Mouse (Mus musculus) spleen, postnatal 36 days (tissue): ENCODE results near the gene Lsmem1.
"Not testable (repeated sequence)": the region's sequence is repeated elsewhere in the genome, so short reads cannot be mapped to it uniquely, and the experiment has no call there.

Experiments
- DNase-seq, 2 experiments: peaks; one replicate each; pipeline ENCODE4 v3.0.0; 2022; ENCODE audit warnings: low spot score in 2 of 2, mixed read lengths in 1 of 2

Gene Lsmem1

DNA sequence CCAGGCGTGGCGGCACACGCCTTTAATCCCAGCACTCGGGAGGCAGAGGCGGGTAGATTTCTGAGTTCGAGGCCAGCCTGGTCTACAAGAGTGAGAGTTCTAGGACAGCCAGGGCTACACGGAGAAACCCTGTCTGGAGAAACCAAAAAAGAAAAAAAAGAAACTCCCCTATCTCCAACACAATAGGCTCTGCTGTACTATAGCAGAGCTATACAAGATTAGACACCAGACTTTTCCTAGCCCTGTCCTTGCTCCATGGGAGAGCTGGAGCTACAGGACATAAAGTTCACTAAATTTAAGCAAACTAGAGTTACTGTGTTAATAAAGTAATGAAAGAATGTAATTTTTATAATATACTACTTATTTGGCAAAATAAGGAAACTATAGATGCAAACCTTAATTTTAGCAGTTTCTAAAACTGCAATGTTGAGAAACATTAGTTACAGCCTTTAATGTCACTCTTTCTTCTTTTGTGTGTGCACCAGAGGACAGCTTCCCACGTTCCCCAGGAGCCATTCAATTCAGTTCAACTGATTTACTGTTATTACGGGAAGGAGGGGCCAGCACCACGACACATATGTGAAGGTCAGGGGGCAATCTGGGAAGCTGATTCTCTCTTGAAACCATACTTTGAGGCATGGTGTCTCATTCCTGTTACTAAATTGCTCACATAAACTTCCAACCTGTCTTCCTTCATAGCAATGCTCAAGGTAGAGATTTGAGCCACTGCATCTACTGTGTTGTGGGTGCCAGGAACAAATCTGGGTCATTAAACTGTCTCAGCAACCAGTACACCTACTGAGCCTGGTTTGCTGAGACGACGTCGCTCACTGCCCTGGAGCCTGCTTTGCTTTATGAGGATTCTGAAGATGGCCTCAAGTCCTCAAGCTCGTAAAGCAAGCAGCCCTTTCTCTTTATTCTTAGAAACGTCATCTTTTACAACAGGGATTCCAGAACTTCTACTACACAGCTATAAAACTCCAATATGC, 15.9 kb upstream of the Lsmem1 start:
- no peak for DNase-seq

DNA sequence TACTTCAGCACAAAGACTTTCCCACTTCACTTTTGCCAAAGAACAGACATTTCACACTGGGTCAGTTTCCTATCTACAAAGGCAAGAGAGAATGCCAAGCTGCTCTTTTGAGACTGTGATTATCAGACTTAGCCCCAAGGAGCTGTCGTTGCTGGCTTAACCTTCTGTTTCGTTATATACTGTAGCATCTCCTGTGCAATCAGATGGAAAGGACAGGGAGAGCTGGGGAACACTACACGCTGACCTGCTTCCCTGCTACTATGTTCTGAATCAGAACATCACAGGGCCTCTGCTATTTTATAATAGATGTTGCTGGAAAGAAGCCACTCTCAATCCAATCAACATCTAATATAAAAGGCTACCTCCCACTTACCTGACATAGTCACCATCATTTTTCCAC, 9.8 kb upstream of the Lsmem1 start:
- DNase-seq: no peak

DNA sequence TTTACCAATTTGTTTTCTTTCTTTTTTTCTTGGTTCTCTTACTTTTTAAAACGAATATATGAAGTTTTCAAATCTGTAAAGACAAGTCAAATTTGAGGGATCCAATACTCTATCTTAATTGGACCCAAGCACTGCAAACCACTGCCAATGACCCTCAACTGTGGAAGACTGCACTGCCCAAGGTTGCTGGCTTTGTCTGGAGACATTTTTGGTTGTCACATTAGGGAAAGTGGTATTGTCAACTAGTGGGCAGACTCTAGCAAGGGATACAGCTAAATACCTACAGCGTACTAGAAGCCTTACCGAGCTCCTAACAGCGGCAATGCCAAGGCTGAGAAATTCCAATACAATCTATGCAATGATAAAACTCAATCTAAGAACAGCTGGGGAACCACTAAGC, 8.6 kb upstream of the Lsmem1 start:
- DNase-seq: no peak

DNA sequence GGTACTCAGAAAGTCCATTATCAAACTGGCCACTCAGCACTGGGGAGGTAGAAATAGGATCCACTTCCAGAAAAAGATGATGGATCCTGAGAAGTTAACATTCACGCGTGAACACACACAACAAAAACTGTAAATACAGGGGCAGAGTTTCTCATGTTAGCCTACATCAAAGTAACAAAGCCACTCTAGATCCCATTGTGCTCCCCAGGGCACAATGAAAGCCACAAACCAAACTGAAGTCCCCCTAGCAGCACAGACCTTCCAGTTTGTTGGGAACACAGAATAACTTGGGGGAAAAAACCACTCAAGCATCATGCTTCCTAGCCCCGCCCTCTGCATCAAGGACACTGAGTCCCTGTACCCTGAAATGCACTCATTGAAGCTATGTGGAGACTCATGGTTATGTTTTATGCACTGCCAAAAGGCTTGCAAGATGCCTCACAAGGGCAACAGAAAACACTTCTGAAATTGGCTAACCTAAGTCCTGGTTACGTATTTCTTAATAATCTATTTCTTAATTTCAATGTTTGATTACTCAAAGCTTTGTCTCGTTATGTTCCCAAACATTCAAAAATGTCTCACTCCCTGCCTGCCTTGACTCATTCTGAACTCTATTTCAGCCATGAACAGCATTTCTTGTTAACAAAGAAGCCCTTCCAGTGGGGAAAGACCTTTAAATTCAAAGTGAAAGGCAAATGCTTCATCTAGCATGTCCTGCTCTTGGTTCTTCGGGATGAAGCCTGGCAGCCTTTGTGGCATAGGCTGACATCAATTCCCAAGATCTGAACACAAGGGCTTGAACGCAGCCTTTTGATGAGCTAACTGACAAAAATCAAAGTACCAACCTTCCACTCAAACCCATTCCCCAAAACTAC, 3.1 kb upstream of the Lsmem1 start:
- no peak for DNase-seq

DNA sequence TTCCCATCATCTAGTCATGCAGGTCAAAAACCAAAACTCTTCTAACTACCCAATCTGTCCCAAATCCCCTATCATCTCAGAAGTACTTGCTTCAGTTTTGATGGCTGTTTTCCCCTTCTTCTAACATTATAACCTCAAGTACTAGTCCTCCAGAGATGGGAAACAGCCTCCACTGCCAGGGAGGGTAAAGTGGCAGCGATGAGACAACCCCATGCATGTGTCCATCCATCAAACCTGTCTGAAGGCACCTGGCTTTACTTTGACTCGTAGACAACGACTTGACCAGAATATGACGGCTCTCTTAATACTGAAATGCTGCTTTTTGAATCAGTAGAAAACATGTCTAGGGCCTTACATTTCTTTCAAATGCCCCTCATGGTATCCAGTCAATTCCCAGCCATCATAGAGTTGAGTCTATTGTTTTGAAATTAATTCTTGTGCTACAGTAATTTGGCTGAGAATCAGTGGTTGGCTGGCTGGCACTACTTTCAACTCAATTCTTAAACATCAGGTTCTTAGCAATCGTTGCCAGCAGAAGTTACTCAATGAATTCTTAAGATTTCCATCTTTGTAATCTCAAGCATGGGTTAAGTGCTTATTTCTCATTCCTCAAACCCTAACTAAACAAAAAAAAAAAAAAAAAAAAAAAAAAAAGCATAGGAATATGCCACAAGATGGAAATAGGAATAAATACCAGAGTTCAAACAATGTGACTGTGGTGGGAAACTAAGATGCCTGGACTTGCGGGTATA, 1.4 kb upstream of the Lsmem1 start:
- no peak for DNase-seq

DNA sequence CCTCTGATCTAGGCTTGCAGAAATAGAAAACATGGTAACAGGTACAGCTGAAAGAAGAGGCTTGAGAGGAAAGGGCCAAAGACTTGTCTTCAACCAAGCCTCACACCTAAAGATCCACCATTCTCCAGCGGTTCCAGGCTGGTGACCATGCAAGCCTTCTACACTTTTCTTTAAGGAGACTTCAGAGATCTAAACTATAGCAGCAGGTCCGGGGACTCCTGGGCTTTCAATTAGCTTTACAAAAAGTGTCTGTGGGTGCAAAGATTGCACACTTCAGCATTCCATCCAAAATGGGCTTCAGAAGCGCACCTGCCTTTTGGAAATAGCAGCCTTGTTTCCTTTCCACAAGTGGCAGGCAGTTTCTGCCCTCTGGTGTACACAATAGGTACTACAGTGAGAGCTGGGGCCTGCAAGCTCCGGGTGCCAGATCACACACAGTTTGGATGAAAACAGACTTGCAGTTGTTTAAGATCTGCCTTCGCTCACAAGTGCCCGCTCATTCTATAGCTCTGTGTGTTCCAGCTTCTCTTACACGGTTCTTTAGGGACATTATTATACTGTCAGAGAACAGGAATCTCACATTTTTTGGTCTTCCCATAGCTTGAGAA, 609 bp upstream of the Lsmem1 start:
- peak; percentile 50 for DNase-seq

DNA sequence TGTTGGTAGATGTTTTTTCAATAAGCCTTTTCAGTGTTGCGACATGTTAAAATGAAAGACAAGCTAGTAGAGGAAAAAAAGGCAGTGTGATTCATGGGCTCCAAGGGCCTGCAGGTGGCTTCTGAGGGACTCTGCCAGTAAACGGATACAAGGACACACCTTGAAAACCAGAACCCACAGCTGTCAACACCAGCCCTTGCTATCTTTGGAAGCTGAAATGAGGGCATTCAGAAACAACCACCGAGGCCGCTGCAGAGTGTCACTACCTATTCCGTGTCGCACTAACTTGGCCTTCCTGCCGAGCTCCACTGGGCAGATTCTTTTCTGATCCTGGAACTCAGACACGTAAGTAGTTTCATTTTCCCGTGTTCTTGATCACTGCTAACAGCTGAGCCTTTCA, 863 bp downstream of the Lsmem1 start:
- peak; percentile 3 to 4 for DNase-seq

DNA sequence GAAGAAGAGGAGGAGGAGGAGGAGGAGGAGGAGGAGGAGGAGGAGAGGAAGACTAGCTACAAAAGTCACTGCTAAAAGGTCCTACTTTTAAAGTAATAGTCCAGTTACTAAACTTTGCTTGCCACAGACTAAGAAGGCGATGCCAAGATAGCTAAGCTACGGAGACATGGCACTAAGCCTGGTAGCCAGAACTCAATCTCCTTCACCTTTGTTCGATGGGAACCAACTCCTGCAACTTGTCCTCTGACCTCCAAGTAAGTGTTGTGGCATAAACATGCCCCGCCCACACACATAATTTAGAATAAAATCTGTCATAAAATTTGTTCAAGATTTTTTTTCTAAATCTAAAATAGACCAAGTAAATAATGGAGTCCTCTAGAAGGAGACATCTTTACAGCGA, 1.3 kb downstream of the Lsmem1 start:
- DNase-seq: no peak

DNA sequence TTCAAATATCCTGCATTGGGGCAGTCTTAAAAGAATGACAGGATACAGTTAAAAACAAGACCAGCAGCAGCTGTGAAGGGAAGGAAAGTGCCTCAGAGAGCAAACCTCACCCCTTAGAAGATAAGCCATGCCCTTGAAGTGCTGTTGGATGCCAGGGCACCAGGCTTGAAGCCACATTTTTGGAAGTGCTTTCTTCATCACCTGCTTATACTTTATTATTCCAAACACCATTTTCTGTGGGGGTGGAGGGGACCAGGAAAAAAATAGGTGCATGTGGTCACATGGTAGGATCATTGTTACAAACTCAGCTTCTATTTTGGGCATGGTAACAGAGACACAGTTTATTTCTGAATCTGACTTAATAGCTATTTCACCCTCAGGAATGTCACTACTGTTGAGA, 1.8 kb downstream of the Lsmem1 start:
- no peak for DNase-seq

DNA sequence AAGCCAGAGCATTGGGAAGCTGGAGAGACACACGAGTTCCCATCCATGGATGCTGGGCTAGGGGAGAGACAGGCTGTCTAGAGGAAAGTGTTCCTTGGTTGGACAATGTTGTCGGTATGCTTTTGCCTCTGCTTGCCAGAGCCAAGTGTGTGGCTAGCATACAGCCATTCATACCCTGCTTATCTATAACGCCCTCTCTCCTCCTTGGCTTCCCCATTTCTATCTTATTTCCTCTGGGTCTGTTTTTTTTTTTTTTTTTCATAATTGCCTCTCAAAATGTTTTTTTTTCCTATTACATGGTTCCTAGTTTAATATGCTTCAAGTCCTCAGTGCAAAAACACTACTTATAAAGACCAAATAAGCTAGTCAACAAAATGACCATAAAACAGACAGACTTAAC, 13.8 kb downstream of the Lsmem1 start:
- no peak for DNase-seq

DNA sequence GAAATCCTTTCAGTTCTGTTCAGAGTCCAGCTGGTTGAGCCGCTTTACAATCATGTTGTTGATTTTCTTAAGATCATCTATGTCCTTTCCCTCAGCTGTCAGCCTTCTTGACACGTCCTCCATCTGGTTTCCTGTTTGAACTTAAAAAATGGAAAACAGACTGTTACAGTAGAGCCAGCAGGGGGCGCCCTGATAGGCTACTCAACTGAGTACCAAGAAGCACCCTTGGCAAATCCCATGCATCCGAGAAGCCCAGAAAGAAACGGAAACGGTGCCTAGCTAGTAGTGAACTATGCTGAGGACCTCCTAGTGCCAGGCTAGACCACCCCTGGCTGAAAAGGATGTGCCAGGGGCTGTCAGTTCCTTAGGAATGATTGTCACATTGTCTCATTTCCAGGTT, 22.2 kb downstream of the Lsmem1 start:
- DNase-seq: peak in 1 of 2 experiments; percentile 2

DNA sequence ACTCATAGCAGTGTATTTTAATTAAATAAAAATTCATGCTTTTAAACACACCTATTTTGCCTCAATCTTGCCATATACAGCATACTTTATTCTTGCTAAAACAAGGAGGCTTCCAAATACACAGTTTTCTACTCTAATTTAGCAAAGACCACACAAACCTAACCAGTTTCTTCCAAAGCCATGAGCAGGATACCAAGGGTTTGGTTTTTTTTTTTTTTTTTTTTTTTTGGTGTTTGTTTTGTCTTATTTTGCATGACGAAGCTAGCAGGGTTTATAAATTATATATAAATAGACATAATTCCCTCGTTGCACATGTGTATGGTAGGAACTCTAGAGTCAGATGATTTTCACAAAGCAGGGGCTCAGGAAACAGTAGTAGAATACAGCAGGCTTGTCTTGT, 23.1 kb downstream of the Lsmem1 start:
- DNase-seq: no peak

DNA sequence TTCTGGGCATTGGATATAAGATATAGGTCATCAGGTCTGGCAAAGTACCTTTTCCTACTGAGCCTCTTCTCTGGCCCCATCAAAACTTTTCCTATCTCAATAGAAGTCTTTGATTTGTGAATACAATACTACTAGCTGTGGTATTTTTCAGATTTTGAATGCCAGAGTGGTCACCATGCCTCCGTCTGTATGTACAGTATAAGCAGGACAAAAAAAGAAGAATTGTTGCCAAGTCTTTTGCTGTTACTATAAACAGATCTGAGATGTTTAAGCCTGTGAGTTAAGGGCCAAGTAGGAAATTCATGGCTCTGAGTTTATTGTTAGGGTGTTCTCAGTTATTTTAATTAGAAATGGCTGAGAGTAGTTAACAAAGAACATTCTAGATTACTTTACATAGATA, 24.1 kb downstream of the Lsmem1 start:
- not testable (repeated sequence) for DNase-seq

DNA sequence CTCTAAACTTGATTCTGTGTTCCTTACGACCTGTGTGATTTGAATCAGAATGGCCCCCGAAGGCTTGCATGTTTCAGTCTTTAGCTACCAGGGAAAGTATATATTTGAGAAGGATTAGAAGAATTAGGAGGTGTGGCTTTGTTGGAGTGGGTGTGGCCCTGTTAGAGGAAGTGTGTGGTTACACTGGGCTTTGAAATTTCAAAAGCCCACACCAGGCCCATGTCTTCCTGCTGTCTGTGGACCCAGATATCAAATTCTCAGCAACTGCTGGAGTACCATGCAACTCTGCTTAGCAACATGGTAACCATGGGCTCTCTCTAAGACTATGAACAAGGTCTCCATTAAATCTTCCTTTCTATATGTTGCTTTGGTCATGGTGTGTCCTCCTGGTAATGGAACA, 27.7 kb downstream of the Lsmem1 start:
- no peak for DNase-seq

DNA sequence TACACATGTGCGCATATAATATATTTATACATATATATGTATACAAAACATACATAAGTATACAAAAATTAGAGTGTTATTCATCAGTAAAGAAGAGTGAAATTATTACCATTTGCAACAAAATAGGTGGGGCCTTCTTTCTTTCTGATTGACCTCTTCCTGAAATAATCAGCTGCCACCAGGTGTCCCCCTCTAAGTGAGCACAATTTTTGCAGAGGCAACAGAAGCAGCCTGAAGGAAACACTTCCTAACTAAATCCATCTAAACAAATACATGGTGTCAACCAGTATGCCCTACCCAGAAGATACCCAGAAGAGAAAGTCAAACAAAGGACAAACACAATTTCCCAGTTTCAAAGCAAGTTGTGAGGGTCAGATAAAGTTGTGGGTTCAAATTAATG, 29.6 kb downstream of the Lsmem1 start:
- no peak for DNase-seq

DNA sequence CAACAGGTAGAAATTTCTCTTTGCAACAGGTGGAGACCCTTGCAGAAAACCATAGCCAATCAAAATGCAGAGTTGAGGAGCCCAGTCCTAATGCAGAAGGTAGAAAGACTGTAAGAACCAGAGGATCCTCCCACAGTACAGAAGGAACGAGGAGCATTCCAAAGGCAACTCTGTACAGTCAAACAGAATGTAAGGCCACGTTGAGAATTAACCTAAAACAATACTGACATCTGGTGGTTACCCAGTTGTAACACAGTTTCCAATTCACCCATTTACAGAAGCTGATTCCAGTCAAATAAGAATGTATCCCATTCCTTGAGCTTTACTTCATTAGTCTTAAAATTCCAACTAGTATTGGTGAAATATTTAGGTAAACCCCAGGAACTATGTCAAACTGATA, 34.7 kb downstream of the Lsmem1 start:
- peak in 1 of 2 experiments; percentile 10 for DNase-seq

DNA sequence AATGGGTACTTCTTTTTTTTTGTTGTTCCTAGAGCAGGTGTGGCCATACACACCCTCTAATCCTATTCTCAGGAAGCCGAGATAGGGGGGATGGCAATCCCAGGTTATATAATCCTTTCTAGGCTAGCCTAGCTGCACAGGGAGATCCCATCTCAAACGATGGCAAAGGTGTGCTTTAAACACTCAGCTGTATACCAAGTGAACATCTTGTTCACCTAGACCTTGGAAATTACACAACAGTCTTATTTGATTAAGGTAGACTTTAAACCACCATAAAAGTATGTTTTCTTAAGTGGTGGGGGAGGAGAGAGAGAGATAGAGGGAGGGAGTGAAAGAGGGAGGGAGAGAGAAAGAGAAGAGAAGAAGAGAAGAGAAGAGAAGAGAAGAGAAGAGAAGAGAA, 38.5 kb downstream of the Lsmem1 start:
- DNase-seq: no peak

DNA sequence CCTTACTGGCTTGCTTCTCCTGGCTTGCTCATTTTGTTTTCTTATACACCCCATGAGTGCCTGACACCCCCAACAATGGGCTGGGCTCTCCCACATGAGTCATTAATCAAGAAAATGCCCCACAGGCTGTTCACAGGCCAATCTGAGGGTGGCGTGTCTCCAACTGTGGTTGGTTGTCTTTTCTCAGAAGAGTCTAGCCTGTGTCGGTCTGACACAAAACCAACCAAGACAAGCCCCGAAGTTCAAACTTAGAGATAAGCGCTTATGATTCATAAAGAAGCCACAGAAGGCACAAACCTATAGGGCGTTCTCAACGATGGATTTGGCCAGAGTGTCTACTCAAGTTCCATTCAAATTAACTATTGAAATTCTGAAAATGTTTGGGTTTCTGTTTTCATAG, 45.1 kb downstream of the Lsmem1 start:
- no peak for DNase-seq

DNA sequence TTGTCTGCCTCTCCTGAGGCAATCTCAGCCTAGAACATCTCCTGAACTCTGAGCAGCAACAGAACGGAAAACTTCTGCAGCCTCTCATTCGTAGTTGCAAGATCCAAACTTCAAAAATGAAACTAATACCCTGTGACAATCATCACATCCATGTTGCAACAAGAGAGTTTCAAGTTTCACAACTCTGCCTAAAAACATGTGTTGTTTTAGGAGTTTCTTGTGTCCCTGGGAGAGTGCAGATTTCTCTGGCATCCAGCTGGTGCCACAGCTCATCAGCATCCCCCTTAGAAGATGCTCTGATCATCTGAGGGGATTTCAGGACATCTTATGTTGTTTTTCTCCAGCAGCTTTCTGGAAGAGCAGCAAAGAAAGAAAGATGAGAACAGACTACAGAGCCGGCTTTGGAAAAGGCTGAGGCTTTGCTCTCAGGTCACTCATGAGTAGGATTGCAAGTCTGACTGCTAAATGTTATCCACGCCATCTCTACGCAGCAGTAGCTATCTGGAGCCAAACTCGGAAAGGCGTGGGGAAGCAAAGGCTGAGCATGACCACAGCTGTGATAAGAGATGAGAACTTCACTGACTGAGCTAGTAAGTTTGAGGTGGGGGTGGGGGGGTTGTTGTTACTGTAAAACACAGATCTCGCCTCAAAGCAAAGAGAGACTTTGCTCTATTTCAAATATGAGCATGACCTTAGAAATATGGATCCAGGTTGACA, 46.8 kb downstream of the Lsmem1 start:
- DNase-seq: no peak

DNA sequence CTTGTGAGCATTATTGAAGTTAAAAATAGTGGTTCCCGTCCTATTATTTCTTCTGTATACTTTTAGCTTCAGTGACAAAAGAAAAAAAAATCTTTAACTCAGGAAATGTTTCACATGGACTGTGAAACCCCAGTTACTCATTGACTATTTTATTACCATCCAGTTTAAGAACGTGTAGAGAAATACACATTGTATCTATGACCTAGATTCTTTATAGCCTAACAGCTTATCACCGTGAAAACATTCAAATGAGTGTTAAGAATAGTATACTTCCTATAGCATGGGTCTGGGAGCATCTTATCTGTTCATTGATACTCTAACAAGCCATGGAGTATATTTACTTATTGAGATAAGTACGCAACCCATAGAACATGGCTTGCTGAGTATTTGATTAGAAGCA, 52.0 kb downstream of the Lsmem1 start:
- DNase-seq: no peak

DNA sequence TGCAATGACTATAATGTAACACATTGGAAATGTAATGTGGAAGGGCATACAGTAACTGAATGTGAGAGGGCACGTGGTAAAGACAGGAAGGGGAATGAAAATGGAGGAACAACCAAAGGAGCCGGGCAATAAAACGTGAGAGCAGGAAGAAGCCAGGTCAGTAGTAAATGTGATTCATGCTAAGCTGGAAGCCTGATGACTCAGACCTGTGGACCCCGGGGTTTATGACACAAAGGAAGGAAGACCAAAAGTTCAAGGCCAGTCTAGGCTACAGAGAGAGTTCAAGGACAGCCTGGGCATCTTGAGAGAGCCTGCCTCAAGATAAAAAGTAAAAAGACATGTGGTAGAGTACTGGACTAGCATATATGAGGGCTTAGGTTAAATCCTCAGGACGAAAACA, 52.8 kb downstream of the Lsmem1 start:
- DNase-seq: no peak
